Mouse (Mus musculus) intestine, embryonic 14.5 days (tissue): ENCODE measurements at regions not wholly inside any gene's neighbourhood (a gene's known extent, or its start where the extent isn't known, plus 50 kb on each side); places are given as distances from the start of the nearest gene placed in this dataset.

Source experiments
- ATAC-seq: fragments of 200-750 bp; cut with Nextera tagmentation; replicated peaks from 2 replicates; pipeline ENCODE4 v1.8.0; 2017; ENCODE audit warnings: low read depth, moderate number of reproducible peaks, moderate TSS enrichment, moderate library complexity; ENCODE audit not compliant: low FRiP score, low TSS enrichment
- DNase-seq: peaks from one replicate; pipeline ENCODE4 v3.0.0-alpha.2; 2018; ENCODE audit warnings: low spot score
- H3K27ac ChIP-seq: fragments of 300-500 bp; sonication (generic); 2 replicates; pipeline ENCODE4 v1.5.1; 2014; ENCODE audit warnings: low read depth, mild to moderate bottlenecking, control low read depth
- H3K27me3 ChIP-seq: fragments of 300-500 bp; sonication (generic); replicated peaks from 2 replicates; pipeline ENCODE4 v1.6.1; 2014; ENCODE audit warnings: low read length, control low read depth; ENCODE audit not compliant: control insufficient read depth, insufficient read depth
- H3K36me3 ChIP-seq: fragments of 300-500 bp; sonication (generic); 2 replicates; pipeline ENCODE4 v1.6.1; 2014; ENCODE audit warnings: low read length, control low read depth; ENCODE audit not compliant: control insufficient read depth, insufficient read depth
- H3K4me1 ChIP-seq: fragments of 300-500 bp; sonication (generic); replicated peaks from 2 replicates; pipeline ENCODE4 v1.6.1; 2014; ENCODE audit warnings: low read length, control low read depth, mixed read lengths; ENCODE audit not compliant: control insufficient read depth, insufficient read depth
- H3K4me2 ChIP-seq: fragments of 300-500 bp; sonication (generic); 2 replicates; pipeline ENCODE4 v1.6.1; 2014; ENCODE audit warnings: low read length
- H3K4me3 ChIP-seq: fragments of 300-500 bp; sonication (generic); 2 replicates; pipeline ENCODE4 v1.5.1; 2014; ENCODE audit warnings: low read depth, low read length, control low read depth, mixed read lengths
- H3K9ac ChIP-seq: fragments of 300-500 bp; sonication (generic); 2 replicates; pipeline ENCODE4 v1.6.1; 2014; ENCODE audit warnings: mild to moderate bottlenecking, low read length
- H3K9me3 ChIP-seq: fragments of 300-500 bp; sonication (generic); 2 replicates; pipeline ENCODE4 v1.6.1; 2016; ENCODE audit warnings: low read length, control low read depth; ENCODE audit not compliant: control insufficient read depth
- WGBS: fragments of 180-500 bp; shearing (Covaris S2); extraction: QIAGEN DNeasy Blood & Tissue Kit; methylation state at CpG from one replicate; pipeline ENCODE4 v1.1.7; 2014; 5-methylcytosine and 5-hydroxymethylcytosine counted together

GRCm38 (mm10) chr15:31798863-31799262, 197.2 kb downstream of the Fam173b start:
- H3K4me3 ChIP-seq, result no peak overlapping the region
- H3K27me3 ChIP-seq, result no peaks in the 10 kb centered on the region
- ATAC-seq (no peak), DNase-seq (no peak)
- no peak overlapping the region for H3K27ac ChIP-seq
- H3K9ac ChIP-seq, result no peak overlapping the region
- H3K4me1 ChIP-seq, result no peaks in the 10 kb centered on the region
- H3K9me3 ChIP-seq, result no peaks in the 10 kb centered on the region
- H3K4me2 ChIP-seq, result no peak overlapping the region
- no peaks in the 10 kb centered on the region for H3K36me3 ChIP-seq
- WGBS, result 81% methylated on average over 2 of the region's 2 CpGs

- ATAC-seq (no peak), DNase-seq (no peak)
- Histone ChIP-seq H3K4me1 (no peaks in the 10 kb centered on the region), H3K9ac (no peak overlapping the region), H3K4me3 (no peak overlapping the region), H3K36me3 (no peaks in the 10 kb centered on the region), H3K27me3 (no peaks in the 10 kb centered on the region), H3K4me2 (no peak overlapping the region), H3K9me3 (no peaks in the 10 kb centered on the region), H3K27ac (no peak overlapping the region)
- WGBS, result 64% methylated on average over 3 of the region's 3 CpGs
These were observed 203.9 kb downstream of the Fam173b start for GRCm38 (mm10) chr15:31805522-31805921.

- WGBS, result 63% methylated on average over 5 of the region's 5 CpGs
- no peaks in the 10 kb centered on the region for H3K27me3 ChIP-seq
These were observed 213.9 kb downstream of the Fam173b start for GRCm38 (mm10) chr15:31815551-31815950.

DNA sequence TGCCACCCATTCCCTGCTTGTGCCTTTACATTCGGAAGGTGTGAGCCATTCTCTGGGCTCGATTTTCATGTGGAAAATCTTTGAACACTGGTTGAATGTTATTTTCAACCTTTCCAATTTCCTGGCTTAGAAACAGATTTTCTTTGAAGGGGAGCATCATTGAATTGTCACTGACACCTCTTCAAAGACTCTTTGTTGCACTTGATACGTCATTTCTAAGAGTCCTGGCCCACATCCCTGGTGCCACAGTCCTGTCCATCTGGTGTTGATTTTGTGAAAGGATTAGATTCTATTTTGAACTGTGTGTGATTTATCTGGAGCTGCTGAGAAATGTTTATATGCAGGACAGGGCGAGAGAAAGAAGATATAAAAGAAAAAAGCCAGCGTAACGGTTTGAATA, 217.6 kb downstream of the Fam173b start:
- ATAC-seq (no peak), DNase-seq (no peak)
- Histone ChIP-seq H3K4me3 (no peak overlapping the region), H3K27ac (no peak overlapping the region), H3K9ac (no peak overlapping the region), H3K27me3 (no peaks in the 10 kb centered on the region), H3K9me3 (no peaks in the 10 kb centered on the region), H3K4me2 (no peak overlapping the region), H3K36me3 (no peaks in the 10 kb centered on the region), H3K4me1 (no peaks in the 10 kb centered on the region)
- WGBS, result 58% methylated on average over 6 of the region's 6 CpGs

More at GRCm38 (mm10) chr15:31815551-31815950, 213.9 kb downstream of the Fam173b start:
- Histone ChIP-seq H3K9ac (no peak overlapping the region), H3K4me1 (no peaks in the 10 kb centered on the region), H3K36me3 (no peaks in the 10 kb centered on the region), H3K9me3 (no peaks in the 10 kb centered on the region), H3K4me3 (no peak overlapping the region), H3K27ac (no peak overlapping the region), H3K4me2 (no peak overlapping the region)
- ATAC-seq, result no peak
- no peak for DNase-seq

- H3K36me3 ChIP-seq, result no peaks in the 10 kb centered on the region
- ATAC-seq (no peak), DNase-seq (no peak)
- no peaks in the 10 kb centered on the region for H3K27me3 ChIP-seq
- H3K9me3 ChIP-seq, result no peaks in the 10 kb centered on the region
- 89% methylated on average over 6 of the region's 6 CpGs for WGBS
- H3K4me1 ChIP-seq, result no peaks in the 10 kb centered on the region
- no peak overlapping the region for H3K27ac ChIP-seq
- H3K9ac ChIP-seq, result no peak overlapping the region
- no peak overlapping the region for H3K4me2 ChIP-seq
- H3K4me3 ChIP-seq, result no peak overlapping the region
These were observed 225.6 kb downstream of the Fam173b start for GRCm38 (mm10) chr15:31827219-31827618.

- Histone ChIP-seq H3K9ac (no peak overlapping the region), H3K9me3 (no peaks in the 10 kb centered on the region), H3K27me3 (no peaks in the 10 kb centered on the region), H3K36me3 (no peaks in the 10 kb centered on the region), H3K4me3 (no peak overlapping the region), H3K27ac (no peak overlapping the region), H3K4me2 (no peak overlapping the region), H3K4me1 (peaks cover 4% of the 10 kb centered on the region; the same call in 1 of the 2 replicates)
- ATAC-seq, result no peak
- DNase-seq, result no peak
- 37% methylated on average over 1 of the region's 1 CpGs for WGBS
These were observed 239.9 kb downstream of the Fam173b start for GRCm38 (mm10) chr15:31841519-31841918.

DNA sequence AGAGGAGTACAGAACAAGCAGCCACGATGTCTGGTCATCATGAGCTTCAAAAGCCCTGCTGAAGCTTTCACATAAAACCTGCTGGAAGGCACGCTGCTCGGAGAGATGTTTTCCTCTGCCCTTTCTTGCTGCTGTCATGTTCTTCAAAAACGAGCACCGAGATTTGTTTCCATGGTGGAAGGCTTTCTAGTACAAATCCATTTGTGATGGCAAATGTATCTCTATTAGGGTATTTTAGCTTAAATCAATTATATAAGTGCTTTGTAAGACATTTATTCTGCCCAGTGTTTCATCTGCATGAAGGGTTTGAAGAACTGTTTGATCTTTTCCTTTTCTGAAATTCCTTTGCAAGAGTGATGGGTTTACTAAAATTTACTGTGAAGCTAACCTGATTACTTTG, 253.1 kb downstream of the Fam173b start:
- ATAC-seq, result no peak
- no peak for DNase-seq
- WGBS, result 74% methylated on average over 5 of the region's 5 CpGs

GRCm38 (mm10) chr15:31855188-31855587, 253.5 kb downstream of the Fam173b start:
- Histone ChIP-seq H3K4me2 (no peak overlapping the region), H3K9ac (no peak overlapping the region), H3K27me3 (no peaks in the 10 kb centered on the region), H3K9me3 (no peaks in the 10 kb centered on the region), H3K27ac (no peak overlapping the region), H3K36me3 (no peaks in the 10 kb centered on the region), H3K4me1 (no peaks in the 10 kb centered on the region), H3K4me3 (no peak overlapping the region)
- DNase-seq (no peak), ATAC-seq (no peak)
- WGBS, result 71% methylated on average over 3 of the region's 3 CpGs

More for the DNA sequence above, 253.1 kb downstream of the Fam173b start:
- H3K4me1 ChIP-seq, result no peaks in the 10 kb centered on the region
- no peak overlapping the region for H3K27ac ChIP-seq
- H3K9me3 ChIP-seq, result no peaks in the 10 kb centered on the region
- H3K4me3 ChIP-seq, result no peak overlapping the region
- H3K4me2 ChIP-seq, result no peak overlapping the region
- no peaks in the 10 kb centered on the region for H3K36me3 ChIP-seq
- no peaks in the 10 kb centered on the region for H3K27me3 ChIP-seq
- no peak overlapping the region for H3K9ac ChIP-seq

DNA sequence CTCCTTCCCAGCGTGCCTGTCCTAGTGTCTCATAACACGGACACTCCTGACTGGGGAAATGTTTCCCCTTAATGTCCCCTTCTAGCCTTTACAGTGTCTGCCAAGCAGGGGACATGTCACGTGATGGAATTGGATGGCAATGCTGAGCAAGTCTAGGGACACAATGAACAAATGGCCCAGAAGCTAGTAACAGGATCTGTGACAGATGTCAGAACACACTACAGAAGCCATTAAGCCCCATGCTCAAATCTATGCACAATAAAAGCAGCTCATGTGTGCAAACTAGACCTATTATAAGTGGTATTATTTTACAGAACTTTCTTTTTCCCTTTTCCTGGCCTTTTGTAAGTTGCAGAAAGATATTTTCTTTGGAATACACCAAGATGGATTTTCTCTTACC, 267.4 kb downstream of the Fam173b start:
- Histone ChIP-seq H3K27ac (no peak overlapping the region), H3K27me3 (no peaks in the 10 kb centered on the region), H3K4me1 (peaks cover 5% of the 10 kb centered on the region; the same call in 1 of the 2 replicates), H3K9ac (no peak overlapping the region), H3K9me3 (no peaks in the 10 kb centered on the region), H3K36me3 (no peaks in the 10 kb centered on the region), H3K4me3 (no peak overlapping the region), H3K4me2 (no peak overlapping the region)
- 90% methylated on average over 3 of the region's 3 CpGs for WGBS
- ATAC-seq, result no peak
- no peak for DNase-seq
